Mouse (Mus musculus) retina, adult 2 months (tissue): ENCODE measurements at regions not wholly inside any gene's neighbourhood (a gene's known extent, or its start where the extent isn't known, plus 50 kb on each side); places are given as distances from the start of the nearest gene placed in this dataset.

Experiments
- DNase-seq: peaks from one replicate; pipeline ENCODE4 v3.0.0-alpha.2; 2012; ENCODE audit warnings: low read depth, low spot score

DNA sequence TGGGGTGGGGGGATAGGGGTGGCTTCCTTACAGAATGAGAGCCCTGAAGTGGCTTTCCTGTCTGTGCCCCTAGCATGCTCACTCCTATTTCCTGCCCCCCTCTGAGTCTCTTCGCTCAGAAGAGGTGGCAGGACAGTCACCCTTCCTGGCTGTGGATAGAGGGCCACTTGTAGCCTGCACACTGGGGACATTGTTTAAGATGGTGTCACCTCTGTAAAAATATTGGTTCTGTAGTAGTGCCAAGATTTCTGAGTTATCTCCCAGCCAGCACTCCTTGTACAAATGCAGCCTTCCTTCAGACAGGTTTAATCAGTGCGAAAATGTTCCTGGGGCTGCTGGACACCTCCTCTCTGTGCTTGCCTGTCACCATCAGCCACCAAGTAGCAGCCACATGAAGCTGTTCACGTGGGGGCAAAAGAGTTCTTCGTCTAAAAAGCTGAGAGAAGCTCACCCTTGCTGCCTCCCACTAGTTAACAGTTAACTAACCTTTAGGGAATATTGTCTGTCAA, 136.1 kb upstream of the Id2 start:
- DNase-seq, result no peak

DNA sequence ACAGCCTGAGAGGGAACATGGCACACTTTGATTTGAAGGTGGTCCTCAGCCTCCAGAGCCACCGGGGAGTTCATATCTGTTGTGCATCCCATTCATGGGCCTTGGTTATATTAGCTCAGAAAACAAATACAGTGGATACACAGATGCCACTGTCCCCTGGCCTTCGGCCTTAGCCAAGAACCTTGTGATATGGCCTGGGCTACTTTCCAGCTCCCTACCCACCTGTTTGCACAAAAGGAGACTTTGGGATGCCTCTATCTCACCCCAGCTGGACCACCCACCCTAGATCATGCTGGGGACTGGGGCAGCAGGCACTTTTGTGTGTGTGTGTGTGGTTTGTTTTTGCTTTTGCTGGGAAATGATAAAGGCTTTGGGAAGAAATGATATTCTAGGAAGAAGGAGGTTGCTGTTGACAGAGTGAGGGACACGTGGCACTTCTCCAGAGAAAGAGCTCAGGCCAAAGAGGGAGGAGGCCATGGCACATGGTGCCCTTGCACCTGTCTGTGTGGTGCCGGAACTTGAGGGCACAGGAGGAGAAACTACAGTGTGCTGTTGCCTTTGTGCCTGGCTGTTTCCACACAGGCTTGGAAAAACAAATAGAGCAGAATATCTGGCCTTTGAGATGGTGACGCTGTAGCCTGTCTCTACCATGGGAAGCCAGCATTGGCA, 135.6 kb upstream of the Id2 start:
- no peak for DNase-seq

DNA sequence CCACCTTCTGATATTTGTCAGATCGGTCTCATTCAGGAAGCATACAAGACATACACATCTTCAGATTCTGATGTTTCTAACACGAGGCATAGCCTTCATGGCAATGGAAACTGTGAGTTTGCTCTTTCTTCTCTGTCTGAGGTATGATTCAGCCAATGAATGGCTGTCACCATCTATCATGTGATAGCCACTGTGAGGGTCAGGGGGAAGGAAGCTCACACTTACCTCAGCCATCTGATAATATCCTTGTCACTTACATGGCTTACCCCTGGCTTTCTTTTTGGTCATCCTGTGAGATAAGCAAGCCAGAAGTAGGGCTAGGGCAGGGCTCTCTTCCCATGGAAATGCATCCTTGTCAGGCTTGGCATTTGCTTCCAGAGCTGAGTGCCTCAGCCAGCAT, 131.8 kb upstream of the Id2 start:
- DNase-seq, result no peak

DNA sequence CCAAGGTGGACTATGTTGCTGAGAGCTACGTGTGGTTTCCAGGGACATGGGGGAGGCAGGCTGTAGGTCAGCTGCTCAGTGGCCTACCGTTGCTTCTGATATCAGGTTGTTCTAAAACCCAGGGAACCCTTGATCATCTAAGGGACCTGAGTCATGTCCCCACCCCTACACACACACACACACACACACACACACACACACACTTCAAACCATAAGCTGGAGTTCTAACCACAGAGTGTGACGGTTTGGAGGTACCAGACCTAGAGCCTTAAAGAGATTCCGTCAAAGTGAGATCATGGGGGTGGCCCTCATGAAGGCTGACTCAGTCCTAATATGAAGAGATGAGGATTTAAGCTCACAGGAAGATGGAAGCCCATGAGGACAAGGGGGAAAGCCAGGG, 130.8 kb upstream of the Id2 start:
- no peak for DNase-seq

DNA sequence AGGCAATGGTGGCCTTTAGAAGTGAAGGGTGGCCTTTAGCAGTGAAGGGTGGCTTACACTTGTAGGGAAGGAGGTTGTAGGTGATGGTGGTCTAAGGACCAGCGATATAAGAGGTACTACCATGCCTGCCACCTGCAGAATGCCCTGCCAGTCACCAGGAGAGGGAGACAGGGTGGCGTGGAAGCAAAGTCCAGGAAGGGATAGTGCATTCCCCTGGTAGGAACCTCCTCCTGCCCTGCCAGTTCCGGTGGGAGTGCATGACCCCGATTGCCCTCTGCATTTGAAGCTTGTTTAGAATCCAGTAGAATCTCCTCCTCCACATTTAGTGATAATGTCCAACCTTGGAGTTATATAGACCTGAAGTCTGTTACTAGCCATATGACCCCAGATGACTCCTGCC, 127.7 kb upstream of the Id2 start:
- no peak for DNase-seq

DNA sequence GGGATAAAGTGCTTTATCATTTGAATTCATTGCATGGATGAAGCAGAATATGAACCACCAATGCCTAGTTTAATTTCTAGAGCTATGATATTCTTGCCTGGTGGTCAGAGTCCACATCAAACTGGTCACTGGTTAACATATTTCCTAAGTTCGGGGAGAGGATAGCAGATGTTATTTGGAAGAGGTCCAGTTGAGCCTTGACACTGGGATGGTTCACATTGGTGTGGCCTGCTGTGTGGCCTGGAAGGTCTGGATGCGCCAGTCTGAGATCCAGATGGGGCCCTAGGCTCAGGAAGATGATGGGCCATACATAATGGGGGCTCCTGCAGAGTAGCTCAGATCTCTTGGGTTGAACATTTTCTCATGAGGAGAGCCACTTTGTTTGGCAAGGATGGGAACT, 127.3 kb upstream of the Id2 start:
- no peak for DNase-seq

DNA sequence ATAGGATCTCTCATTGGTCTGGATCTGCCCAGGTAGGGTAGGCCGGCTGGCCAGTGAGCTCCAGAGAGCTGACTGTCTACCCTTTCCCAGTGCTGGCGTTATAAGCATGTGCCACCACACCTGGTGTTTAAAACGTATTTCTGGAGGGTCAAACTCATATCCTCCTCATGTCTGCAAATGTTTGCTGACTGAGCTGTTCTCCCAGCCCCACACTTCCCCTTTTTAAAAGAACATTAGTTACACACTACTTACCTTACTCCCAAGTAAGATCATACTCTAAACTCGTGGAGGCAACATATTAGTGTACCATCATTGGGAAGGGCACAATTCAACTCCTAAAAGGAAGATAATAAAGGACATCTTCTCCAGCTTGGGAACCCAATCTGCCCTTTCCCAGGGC, 126.6 kb upstream of the Id2 start:
- DNase-seq, result no peak

DNA sequence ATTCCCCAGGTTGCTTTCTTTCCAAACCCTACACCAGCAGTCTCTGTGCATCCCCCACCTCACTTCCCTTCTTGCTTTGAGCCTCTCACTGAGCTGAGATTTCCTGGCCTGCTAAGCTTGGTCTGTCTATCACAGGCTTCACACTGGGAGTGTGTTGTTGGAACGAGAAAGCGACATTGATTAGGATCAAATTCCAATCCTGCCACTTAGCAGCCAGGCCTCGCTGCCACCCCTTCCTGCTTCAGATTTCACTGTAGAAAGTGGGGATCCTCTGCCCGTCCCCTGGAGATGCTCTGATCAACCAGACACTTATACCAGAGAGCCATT, 123.8 kb upstream of the Id2 start:
- DNase-seq, result no peak

DNA sequence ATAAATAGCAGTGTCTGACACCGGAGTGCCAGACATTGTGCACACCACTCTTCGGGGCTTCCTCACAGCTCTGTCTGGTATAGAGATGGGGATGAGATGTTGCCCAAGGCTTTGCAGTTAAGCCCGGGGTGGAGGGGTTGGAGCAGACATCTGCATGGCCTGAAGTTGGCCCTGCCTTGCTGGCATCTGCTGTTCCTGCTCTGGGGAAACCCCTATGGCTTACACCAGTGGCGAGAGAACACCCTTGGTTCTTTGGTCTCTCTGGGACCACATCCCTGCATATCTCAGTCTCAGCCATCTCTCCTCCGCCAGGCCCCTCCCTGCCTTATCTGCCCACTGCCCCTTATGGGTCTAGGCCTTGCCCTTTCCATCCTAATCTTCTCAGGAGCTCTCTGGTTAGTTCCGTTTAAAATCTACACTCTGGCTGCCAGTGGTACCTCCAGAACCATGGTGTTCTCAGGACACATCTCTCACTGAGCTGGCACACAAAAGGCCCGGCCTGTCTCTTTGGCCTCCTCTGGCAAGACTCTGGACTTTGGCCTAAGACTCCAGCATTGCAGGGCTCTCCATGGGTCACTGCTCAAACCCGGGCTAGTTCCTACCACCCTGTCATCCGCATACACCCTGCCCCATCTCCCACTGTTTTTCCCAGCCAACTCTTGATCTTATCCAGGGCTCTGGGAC, 123.3 kb upstream of the Id2 start:
- DNase-seq, result no peak

DNA sequence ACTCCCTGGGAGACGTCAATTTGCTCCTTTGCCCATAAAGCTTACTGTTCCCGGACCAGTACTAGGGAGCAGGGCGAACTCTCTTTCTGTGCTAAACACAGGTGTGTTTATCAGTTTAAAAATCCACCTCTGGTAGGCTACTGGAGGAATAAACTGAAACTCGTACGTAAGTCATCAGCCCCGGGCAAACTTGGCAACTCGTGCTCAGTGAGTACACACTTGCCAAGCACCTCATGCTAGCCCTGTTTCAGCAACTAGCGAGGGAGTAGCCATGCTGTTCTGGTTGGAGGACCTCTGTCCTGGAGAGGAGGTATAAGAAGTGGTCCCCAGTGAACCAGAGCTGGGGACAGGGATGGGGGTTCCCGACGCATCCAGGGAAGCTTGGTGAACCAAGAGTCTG, 122.6 kb upstream of the Id2 start:
- no peak for DNase-seq

DNA sequence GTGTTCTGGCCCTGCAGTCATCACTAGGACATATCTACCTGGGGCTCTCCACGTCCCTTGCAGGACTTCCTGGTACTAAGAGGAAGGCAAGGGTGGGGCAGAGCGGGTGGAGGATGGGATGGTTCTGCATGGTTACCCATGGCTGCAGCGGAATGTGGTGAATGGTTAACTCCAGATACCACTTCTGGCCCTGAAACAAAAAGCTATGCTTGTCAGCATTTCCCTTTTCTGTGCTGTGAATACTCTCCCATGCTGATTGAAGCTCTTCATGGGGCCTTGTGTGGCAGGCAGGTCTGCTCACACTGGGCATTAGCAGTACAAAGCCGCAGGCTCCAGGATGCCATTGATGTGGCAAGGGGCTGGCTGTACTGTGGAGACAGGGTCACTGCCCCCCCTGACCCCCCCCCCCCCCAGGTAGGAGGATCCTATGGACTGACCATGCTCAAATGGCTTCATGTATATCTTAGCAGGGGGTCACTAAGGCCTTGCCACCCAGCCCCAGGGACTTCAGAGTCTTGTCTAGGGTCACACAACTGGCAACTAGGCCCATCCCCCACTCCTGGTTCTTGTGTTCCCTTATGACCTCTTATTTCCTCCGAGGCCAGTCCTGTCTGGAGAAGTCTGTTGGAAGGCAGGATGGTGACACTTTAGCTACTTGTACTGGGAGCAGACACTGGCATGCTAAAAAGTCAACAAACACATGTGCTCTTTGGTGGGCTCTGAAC, 120.0 kb upstream of the Id2 start:
- no peak for DNase-seq

DNA sequence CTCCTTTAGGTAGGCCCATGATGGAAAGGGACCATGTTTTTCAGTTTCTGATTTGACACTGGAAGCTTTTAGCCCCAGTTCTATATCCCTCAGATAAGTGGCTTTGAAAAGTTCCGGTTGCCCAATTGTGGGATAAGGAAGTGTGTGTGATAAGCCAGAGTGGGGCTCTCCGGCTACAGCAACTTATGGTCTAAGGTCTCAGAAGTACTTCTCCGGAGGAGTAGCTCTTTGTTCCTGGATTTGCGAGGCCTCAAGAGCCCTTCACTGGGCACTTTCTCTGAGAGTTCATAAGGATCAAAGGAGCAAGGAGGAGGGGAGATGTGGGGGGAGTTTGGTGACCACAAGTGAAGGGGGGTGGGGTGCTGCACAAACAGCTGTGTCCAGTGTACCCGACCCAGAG, 118.3 kb upstream of the Id2 start:
- no peak for DNase-seq

DNA sequence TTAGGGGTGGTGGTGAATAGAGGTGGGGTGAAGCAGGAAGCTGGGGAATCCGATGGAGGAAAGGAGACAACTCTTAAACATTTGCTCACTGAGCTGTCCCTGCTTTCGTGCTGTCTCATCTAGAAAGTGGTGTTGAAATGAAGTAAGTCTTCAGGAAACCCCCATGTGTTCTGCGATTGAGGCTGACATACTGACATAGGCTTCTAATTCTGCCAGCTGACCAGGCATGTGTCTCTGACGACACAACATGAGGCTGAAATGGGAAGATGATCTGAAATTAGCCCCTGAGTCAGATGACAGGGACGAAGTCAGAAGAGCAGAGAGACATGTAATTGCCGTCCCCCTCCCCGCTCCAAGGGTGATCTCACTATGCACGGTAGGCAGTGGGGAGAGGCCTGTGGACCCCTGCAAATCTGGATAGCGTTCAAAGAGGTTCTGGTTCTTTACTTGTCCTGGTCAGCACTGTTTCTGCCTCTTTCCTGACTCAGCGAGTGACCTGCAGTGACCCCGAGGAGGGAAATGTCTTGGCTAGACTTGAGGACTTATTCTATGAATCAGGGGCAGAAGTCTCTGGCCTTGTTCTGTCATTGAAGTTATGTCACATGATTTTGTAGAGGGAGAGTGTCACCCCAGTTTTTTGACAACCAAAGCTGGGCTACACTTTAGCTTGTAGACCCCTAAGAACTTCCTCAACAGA, 117.0 kb upstream of the Id2 start:
- no peak for DNase-seq

DNA sequence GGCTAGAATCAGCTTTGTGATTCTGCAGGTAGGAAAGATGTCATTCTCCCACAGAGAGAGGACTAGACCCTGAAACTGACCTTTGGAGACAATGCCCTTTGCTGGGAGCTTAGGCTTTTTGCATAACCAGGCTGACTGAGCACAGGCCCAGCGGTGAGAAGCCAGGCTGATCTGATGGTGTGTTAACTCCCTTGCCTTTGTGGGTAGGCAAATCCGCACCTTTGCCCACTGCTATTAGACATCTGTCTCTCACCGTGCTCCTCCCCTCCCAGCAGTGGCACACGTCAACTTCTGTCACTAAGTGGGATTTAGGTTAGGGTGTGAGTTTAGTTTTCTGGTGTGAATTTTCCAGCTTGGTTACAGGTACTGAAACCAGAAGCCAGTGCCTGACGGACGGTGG, 114.4 kb upstream of the Id2 start:
- no peak for DNase-seq

DNA sequence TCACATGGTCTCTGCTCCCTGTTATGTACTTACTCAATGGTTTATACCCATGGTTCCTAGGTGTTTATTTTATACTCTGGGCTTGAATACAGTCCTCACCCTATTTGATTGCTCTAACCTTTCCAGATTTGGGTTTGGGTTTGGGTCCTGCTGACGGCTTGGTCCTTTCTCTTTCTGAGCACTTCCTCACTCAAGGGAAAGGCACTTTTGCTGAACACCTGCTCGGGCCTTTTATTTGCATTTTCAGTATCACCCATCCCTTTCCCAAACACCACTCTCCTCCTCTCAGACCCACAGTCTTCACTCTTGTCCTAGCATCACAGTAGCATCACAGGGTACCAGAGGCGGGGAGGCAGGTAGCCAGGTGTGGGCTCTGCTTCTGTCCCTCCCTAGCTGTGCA, 113.7 kb upstream of the Id2 start:
- no peak for DNase-seq

DNA sequence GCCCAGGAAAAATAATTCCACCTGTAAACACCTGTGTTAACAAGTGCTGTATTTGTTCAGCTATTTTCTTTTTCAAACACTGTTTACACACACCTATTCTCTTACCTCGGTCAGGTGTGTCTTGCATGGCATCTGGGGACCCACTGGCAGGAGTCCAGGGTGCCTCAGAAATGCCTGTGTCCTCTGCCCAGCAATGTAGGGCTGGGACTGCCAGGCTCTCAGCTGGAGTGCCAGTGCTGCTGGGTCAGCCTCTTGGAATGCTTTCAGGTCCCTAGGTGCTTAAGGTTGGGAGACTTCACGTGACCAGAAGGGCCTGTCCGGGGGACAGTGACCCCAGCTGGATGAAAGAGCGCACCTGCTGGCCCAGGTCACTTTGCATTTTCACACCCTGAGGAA, 112.4 kb upstream of the Id2 start:
- no peak for DNase-seq

DNA sequence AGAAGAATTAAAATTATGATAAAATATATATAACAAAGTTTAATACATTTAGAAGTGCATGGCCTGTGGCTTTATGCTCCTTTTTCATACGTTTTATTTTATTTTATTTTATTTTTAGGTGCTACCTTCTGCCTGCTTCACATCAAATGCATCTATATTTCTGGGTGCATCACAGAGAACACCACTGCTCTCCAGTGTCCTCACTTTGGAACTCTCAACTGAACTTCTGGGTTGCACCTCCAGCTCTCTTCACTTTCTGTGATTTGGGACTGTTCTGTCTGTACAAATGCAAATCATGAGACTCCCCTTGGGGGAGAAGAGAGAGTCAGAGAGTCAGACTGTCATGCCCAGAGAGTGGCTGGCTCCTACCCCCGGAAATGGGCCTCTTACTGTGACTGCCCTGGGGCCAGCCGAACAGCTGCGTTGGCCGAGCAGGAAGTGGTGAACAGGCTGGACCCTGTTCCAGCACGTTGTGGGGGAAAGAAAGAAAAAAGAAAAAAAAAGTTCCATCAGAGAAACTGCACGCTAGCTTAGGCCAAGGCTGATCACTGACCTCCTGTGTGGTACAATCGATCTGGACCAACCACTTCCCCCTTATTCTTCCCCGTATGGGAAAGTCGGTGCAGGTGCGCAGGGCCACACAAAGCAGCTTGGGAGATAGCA, 111.9 kb upstream of the Id2 start:
- DNase-seq, result no peak

DNA sequence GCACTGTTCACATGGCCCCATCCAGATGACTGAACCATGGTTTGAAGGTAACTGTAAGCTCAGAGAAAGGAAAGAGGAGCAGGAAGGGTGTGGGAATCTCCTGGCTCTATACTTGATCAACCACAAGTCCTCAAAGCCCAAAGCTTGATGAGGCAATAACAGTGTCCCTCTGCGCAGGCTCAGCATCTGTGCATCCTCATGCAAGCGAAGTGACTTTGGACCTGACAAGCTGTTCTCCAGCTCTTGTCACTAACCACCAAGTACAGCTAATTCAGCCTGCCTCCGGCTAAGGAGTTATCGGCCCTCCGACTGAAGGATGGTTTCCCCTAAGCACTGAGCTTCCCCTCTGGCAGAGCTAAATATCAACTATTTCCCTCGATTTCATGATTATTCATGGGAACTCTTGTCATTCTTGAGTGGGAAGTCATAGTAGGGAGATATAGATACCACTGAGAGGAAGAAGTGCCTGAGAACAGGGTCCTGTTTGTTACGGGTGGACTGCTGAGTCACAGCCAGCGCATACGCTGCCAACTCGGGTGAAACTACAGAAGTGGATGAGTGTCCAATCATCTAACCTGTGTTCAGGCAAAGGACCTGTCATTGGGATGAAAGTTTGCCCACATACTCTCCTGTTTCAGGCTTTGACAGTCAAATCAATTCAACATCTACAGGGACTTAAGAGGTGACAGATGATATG, 106.6 kb upstream of the Id2 start:
- no peak for DNase-seq

DNA sequence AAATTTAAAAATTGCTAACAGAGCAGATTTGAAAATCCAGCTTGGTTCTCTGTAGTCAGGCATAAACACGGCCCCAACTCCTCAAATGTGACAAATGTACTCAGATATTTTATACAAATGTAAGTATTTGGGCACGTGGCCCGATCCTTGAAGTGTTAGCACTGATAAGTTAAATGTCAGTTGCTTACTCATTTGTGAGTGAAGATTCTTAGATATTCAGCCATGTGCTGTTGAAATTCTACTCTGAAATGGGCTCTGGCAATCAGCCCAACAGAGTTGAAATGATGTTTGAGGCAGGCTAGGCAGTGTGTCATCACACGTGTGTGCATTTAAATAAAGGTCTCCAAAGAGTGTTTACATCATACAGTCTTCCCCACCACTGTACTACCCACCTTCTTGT, 103.2 kb upstream of the Id2 start:
- DNase-seq, result no peak

DNA sequence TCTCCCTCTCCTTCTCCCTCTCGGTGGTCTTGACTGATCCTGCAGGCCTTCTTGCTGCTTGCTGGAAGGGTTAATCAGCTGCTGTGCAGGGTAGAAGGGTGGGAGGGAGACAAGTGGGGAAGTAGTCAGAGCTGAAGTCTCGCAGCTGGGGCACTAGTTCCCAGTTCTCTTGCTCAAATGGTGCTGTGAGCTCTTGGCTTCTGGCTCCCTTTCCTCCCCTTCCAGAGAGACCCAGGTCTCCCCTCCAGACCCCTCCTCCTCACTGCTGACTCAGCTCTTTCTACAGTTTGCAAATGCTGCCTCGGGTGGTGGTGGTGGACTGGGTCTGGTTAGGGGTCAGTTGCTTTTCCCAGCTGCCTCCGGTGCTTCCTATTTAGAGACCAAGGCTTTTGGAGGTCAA, 100.8 kb upstream of the Id2 start:
- DNase-seq, result no peak

DNA sequence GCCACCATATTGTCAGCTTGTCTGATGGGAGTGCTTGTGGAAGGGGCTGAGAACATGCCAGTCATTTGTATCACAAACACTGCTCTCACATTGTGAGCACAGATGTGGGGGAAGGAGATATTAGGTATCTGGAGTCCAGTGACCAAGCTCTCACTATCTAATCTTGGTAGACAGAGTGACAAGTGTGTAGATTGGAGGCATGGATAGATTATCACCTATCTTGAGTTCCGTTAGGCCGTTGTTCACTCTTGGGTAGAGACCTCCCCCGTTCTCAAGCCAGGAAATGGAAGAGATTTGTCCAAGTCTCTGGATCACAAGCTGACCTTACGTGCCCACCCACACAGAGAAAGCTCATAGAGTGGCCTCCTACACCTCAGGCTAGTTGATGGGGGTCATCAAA, 99.1 kb upstream of the Id2 start:
- no peak for DNase-seq
